In the genomic region with DNA sequence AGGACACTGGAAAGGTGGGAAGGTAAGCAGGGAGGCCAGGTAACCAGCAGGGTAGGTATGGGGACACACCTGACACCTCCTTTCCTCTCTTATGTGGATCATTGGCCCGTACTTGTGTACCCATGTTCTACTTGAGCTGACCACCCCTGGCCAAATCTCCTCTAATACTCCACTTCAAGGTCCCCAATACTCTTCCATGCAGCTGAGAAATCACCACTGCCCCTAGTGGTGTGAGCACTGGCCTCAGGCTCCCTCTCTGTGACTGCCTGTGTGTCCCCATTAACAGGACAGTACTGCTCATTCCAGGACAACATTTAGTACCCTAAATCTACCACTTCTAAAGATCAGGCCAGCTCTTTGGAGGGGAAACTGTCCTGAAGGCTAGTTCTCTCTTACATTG, we compare ENCODE assay signal across 11 mouse cellular contexts. TPM values are rescaled to one million over a fixed set of nuclear protein-coding genes. Genes with fewer than 3 reads are reported as not detected.
DNase-seq lines count a peak whose midpoint lies in the region; ATAC-seq lines count a peak whose summit lies in the region.
"Had no signal": no experiment of that assay in that cellular context is flagged by ENCODE, and none has a peak within 500 bp of the region (broad histone marks: within the 10 kb centered on the region; RNA-seq: fewer than 3 reads in every experiment).

No protein-coding gene starts in this region.

- WGBS in hindbrain, embryonic 12.5 days: 88% methylated on average over 1 of the region's 1 CpGs
- 62% methylated on average over 1 of the region's 1 CpGs for WGBS in hindbrain, embryonic 11.5 days
- 83% methylated on average over 1 of the region's 1 CpGs for WGBS in neural tube, embryonic 12.5 days
- 71% methylated on average over 1 of the region's 1 CpGs for WGBS in midbrain, embryonic 13.5 days

- H3K27me3 ChIP-seq in hindbrain, embryonic 12.5 days: peaks cover 27% of the 10 kb centered on the region
- no peaks in the 10 kb centered on the region; the same call in 1 of the 2 replicates for H3K27me3 ChIP-seq in hindbrain, embryonic 11.5 days (ENCODE audit: control insufficient read depth, insufficient read depth, low read length)
- H3K27me3 ChIP-seq in neural tube, embryonic 12.5 days (replicated peaks): no peaks in the 10 kb centered on the region; the same call in 1 of the 2 replicates
- no peaks in the 10 kb centered on the region for H3K27me3 ChIP-seq in midbrain, embryonic 13.5 days

- H3K4me3 ChIP-seq in hindbrain, embryonic 12.5 days: 0 out of 2 replicates have a peak overlapping the region, but pooled peaks have one; percentile 90
- no peak overlapping the region for H3K4me3 ChIP-seq in hindbrain, embryonic 11.5 days (ENCODE audit: low read depth, low read length)
- H3K4me3 ChIP-seq in neural tube, embryonic 12.5 days: peak overlapping the region; percentile 95; the same call in 1 of the 2 replicates
- peak overlapping the region; percentile 95; the same call in 1 of the 2 replicates for H3K4me3 ChIP-seq in midbrain, embryonic 13.5 days (replicated peaks)
- H3K4me3 ChIP-seq: embryonic facial prominence, embryonic 15.5 days had no signal

- H3K27ac ChIP-seq in hindbrain, embryonic 12.5 days: no peak overlapping the region
- no peak overlapping the region for H3K27ac ChIP-seq in hindbrain, embryonic 11.5 days (ENCODE audit: low read depth, low read length)
- H3K27ac ChIP-seq in neural tube, embryonic 12.5 days: no peak overlapping the region
- 0 out of 2 replicates have a peak overlapping the region, but pooled peaks have one; percentile 99 for H3K27ac ChIP-seq in midbrain, embryonic 13.5 days
- H3K27ac ChIP-seq: embryonic facial prominence, embryonic 15.5 days; kidney, embryonic 15.5 days had no signal

- H3K9me3 ChIP-seq in hindbrain, embryonic 12.5 days (replicated peaks): no peaks in the 10 kb centered on the region
- no peaks in the 10 kb centered on the region for H3K9me3 ChIP-seq in hindbrain, embryonic 11.5 days (ENCODE audit: control insufficient read depth, low read length)
- H3K9me3 ChIP-seq in neural tube, embryonic 12.5 days: no peaks in the 10 kb centered on the region
- H3K9me3 ChIP-seq in midbrain, embryonic 13.5 days: no peaks in the 10 kb centered on the region
- H3K9me3 ChIP-seq: embryonic facial prominence, embryonic 15.5 days; kidney, embryonic 15.5 days had no signal

- DNase-seq in hindbrain, embryonic 11.5 days (ENCODE audit: low spot score): no peak
- no peak for DNase-seq in neural tube, embryonic 10.5 days (ENCODE audit: extremely low spot score, low spot score)
- no peak for DNase-seq in frontal cortex, postnatal 10 days (ENCODE audit: low spot score in 2 of 2)
- no peak for DNase-seq in spleen, postnatal 36 days (ENCODE audit: low spot score in 2 of 2)
- DNase-seq: gastrocnemius, postnatal 10 days had no signal

- peak overlapping the region; percentile 71 for H3K4me2 ChIP-seq in hindbrain, embryonic 12.5 days (replicated peaks)
- no peak overlapping the region for H3K4me2 ChIP-seq in hindbrain, embryonic 11.5 days (replicated peaks; ENCODE audit: low read depth, low read length)
- H3K4me2 ChIP-seq in neural tube, embryonic 12.5 days (replicated peaks): peak overlapping the region; percentile 84
- H3K4me2 ChIP-seq in midbrain, embryonic 13.5 days (replicated peaks): peak overlapping the region; percentile 96
- H3K4me2 ChIP-seq: embryonic facial prominence, embryonic 15.5 days; kidney, embryonic 15.5 days had no signal

- H3K36me3 ChIP-seq in hindbrain, embryonic 12.5 days: peaks cover 6% of the 10 kb centered on the region; the same call in 1 of the 2 replicates
- H3K36me3 ChIP-seq in hindbrain, embryonic 11.5 days (ENCODE audit: control insufficient read depth, insufficient read depth, low read length): no peaks in the 10 kb centered on the region
- no peaks in the 10 kb centered on the region for H3K36me3 ChIP-seq in neural tube, embryonic 12.5 days
- peaks cover 7% of the 10 kb centered on the region for H3K36me3 ChIP-seq in midbrain, embryonic 13.5 days
- H3K36me3 ChIP-seq: embryonic facial prominence, embryonic 15.5 days; G1E; kidney, embryonic 15.5 days had no signal

- peaks cover 57% of the 10 kb centered on the region for H3K4me1 ChIP-seq in hindbrain, embryonic 12.5 days
- H3K4me1 ChIP-seq in hindbrain, embryonic 11.5 days (replicated peaks; ENCODE audit: control insufficient read depth, insufficient read depth, low read length): peaks cover 7% of the 10 kb centered on the region
- peaks cover 55% of the 10 kb centered on the region for H3K4me1 ChIP-seq in neural tube, embryonic 12.5 days
- peaks cover 64% of the 10 kb centered on the region for H3K4me1 ChIP-seq in midbrain, embryonic 13.5 days (replicated peaks)

- ATAC-seq in hindbrain, embryonic 12.5 days (ENCODE audit: low FRiP score): no peak
- ATAC-seq in hindbrain, embryonic 11.5 days (ENCODE audit: low FRiP score): no peak
- no peak for ATAC-seq in neural tube, embryonic 12.5 days (ENCODE audit: low FRiP score, low read depth)
- ATAC-seq in midbrain, embryonic 13.5 days: no peak

- no peak overlapping the region; the same call in 1 of the 2 replicates for H3K9ac ChIP-seq in hindbrain, embryonic 12.5 days
- no peak overlapping the region for H3K9ac ChIP-seq in hindbrain, embryonic 11.5 days (ENCODE audit: low read depth, low read length)
- H3K9ac ChIP-seq in neural tube, embryonic 12.5 days: no peak overlapping the region
- H3K9ac ChIP-seq in midbrain, embryonic 13.5 days (replicated peaks): no peak overlapping the region
- H3K9ac ChIP-seq: embryonic facial prominence, embryonic 15.5 days; kidney, embryonic 15.5 days had no signal

RNA-seq across cellular contexts. Expression of a gene that starts 1.5 kb away (rescaled TPM):
- polyA plus RNA-seq in hindbrain, embryonic 12.5 days (2016; fragmentation: Nextera tagmentation; extraction: Ambion mirVana): 15.9 and 18.6 TPM in 2 replicates
- 13.7 and 15.6 TPM in 2 replicates for polyA plus RNA-seq in hindbrain, embryonic 11.5 days (2014; fragmentation: Nextera tagmentation; extraction: Ambion mirVana)
- 21.0 and 21.2 TPM in 2 replicates for polyA plus RNA-seq in neural tube, embryonic 12.5 days (2016; fragmentation: Nextera tagmentation; extraction: Ambion mirVana)
- polyA plus RNA-seq in midbrain, embryonic 13.5 days (2015; fragmentation: Nextera tagmentation; extraction: Ambion mirVana): 27.5 and 29.4 TPM in 2 replicates
- polyA plus RNA-seq: G1E had no signal

RNA-seq across cellular contexts. Expression of a gene that starts 29.7 kb away (rescaled TPM):
- 65.1 and 67.3 TPM in 2 replicates for polyA plus RNA-seq in hindbrain, embryonic 12.5 days (2016; fragmentation: Nextera tagmentation; extraction: Ambion mirVana)
- 53.5 and 65.8 TPM in 2 replicates for polyA plus RNA-seq in hindbrain, embryonic 11.5 days (2014; fragmentation: Nextera tagmentation; extraction: Ambion mirVana)
- polyA plus RNA-seq in neural tube, embryonic 12.5 days (2016; fragmentation: Nextera tagmentation; extraction: Ambion mirVana): 70.1 and 74.1 TPM in 2 replicates
- polyA plus RNA-seq in midbrain, embryonic 13.5 days (2015; fragmentation: Nextera tagmentation; extraction: Ambion mirVana): 69.0 and 71.2 TPM in 2 replicates
